Mouse (Mus musculus) neural tube, embryonic 11.5 days (tissue): ENCODE measurements around the gene Hcn1. TPM values are rescaled to one million over a fixed set of nuclear protein-coding genes. Genes with fewer than 3 reads are reported as not detected.

Experiments
- ATAC-seq: fragments of 200-750 bp; cut with Nextera tagmentation; 2 replicates; pipeline ENCODE4 v1.8.0; 2017; ENCODE audit warnings: moderate number of reproducible peaks, mild to moderate bottlenecking, moderate TSS enrichment, moderate library complexity; ENCODE audit not compliant: insufficient read depth, low FRiP score, low TSS enrichment
- DNase-seq: peaks from one replicate; pipeline ENCODE4 v3.0.0-alpha.2; 2015; ENCODE audit warnings: low spot score
- H3K27ac ChIP-seq: fragments of 300-500 bp; sonication (generic); 2 replicates; pipeline ENCODE4 v1.5.1; 2014; ENCODE audit warnings: low read depth, mild to moderate bottlenecking, low read length
- H3K27me3 ChIP-seq: fragments of 300-500 bp; sonication (generic); 2 replicates; pipeline ENCODE4 v1.6.1; 2014; ENCODE audit warnings: mild to moderate bottlenecking, low read length, mixed read lengths; ENCODE audit not compliant: control insufficient read depth, insufficient read depth
- H3K36me3 ChIP-seq: fragments of 300-500 bp; sonication (generic); 2 replicates; pipeline ENCODE4 v1.6.1; 2014; ENCODE audit warnings: mild to moderate bottlenecking, low read length, moderate library complexity, mixed read lengths; ENCODE audit not compliant: control insufficient read depth, insufficient read depth
- H3K4me1 ChIP-seq: fragments of 300-500 bp; sonication (generic); 2 replicates; pipeline ENCODE4 v1.6.1; 2014; ENCODE audit warnings: low read length, mixed read lengths; ENCODE audit not compliant: control insufficient read depth, insufficient read depth
- H3K4me2 ChIP-seq: fragments of 300-500 bp; sonication (generic); 2 replicates; pipeline ENCODE4 v1.6.1; 2014; ENCODE audit warnings: low read depth, mild to moderate bottlenecking, moderate library complexity
- H3K4me3 ChIP-seq: fragments of 300-500 bp; sonication (generic); 2 replicates; pipeline ENCODE4 v1.5.1; 2014; ENCODE audit warnings: low read depth, low read length
- H3K9ac ChIP-seq: fragments of 300-500 bp; sonication (generic); 2 replicates; pipeline ENCODE4 v1.6.1; 2014; ENCODE audit warnings: mild to moderate bottlenecking, low read length
- H3K9me3 ChIP-seq: fragments of 300-500 bp; sonication (generic); 2 replicates; pipeline ENCODE4 v1.6.1; 2016; ENCODE audit warnings: low read length; ENCODE audit not compliant: control insufficient read depth
- WGBS: fragments of 180-500 bp; shearing (Covaris S2); extraction: QIAGEN DNeasy Blood & Tissue Kit; methylation state at CpG from one replicate; pipeline ENCODE4 v1.1.7; 2014; 5-methylcytosine and 5-hydroxymethylcytosine counted together
- polyA plus RNA-seq: library from polyadenylated mRNA; unstranded; fragments of >200 nt; fragmentation: Nextera tagmentation; extraction: Ambion mirVana; gene quantifications from 2 replicates; pipeline ENCODE4 v1.2.1, GENCODE M21; 2014

The Hcn1 gene
- polyA plus RNA-seq: 0.09 TPM in 2 replicates

GRCm38 (mm10) chr13:117602181-117602580 is at the start of gene Hcn1:
Gene Hcn1 (plus strand): TSS chr13:117602320.
- DNase-seq (peak; percentile 87), ATAC-seq (peak; percentile 96)
- 1% methylated on average over 36 of the region's 45 CpGs for WGBS
- Histone ChIP-seq H3K27me3 (peaks cover 17% of the 10 kb centered on the region), H3K4me2 (peak within 1 kb of the TSS; percentile 93), H3K9me3 (no peaks in the 10 kb centered on the region), H3K27ac (no peak within 1 kb of the TSS), H3K4me3 (peak within 1 kb of the TSS; percentile 51), H3K36me3 (no peaks in the 10 kb centered on the region), H3K9ac (peak within 1 kb of the TSS; percentile 59), H3K4me1 (no peaks in the 10 kb centered on the region)

- Histone ChIP-seq H3K4me3 (no peak overlapping the region), H3K27me3 (no peaks in the 10 kb centered on the region), H3K27ac (no peak overlapping the region), H3K4me1 (0 out of 2 replicates have a peak, but pooled peaks cover 3% of the 10 kb centered on the region), H3K36me3 (no peaks in the 10 kb centered on the region), H3K9ac (no peak overlapping the region), H3K4me2 (no peak overlapping the region), H3K9me3 (no peaks in the 10 kb centered on the region)
- DNase-seq: no peak
- WGBS: 83% methylated on average over 8 of the region's 8 CpGs
- no peak for ATAC-seq
Observed at GRCm38 (mm10) chr13:117567251-117567650, 34.9 kb upstream of the Hcn1 start.

GRCm38 (mm10) chr13:117571747-117572146 is 30.4 kb upstream of the Hcn1 start:
- Histone ChIP-seq H3K9me3 (no peaks in the 10 kb centered on the region), H3K27me3 (no peaks in the 10 kb centered on the region), H3K4me2 (no peak overlapping the region), H3K4me3 (no peak overlapping the region), H3K36me3 (no peaks in the 10 kb centered on the region), H3K4me1 (0 out of 2 replicates have a peak, but pooled peaks cover 3% of the 10 kb centered on the region), H3K9ac (no peak overlapping the region), H3K27ac (no peak overlapping the region)
- ATAC-seq (no peak), DNase-seq (no peak)
- WGBS: 37% methylated on average over 3 of the region's 3 CpGs

GRCm38 (mm10) chr13:117594494-117595182 is 7.5 kb upstream of the Hcn1 start:
- Histone ChIP-seq H3K4me2 (no peak overlapping the region), H3K27me3 (no peaks in the 10 kb centered on the region), H3K4me1 (no peaks in the 10 kb centered on the region), H3K9ac (no peak overlapping the region), H3K36me3 (no peaks in the 10 kb centered on the region), H3K4me3 (no peak overlapping the region), H3K27ac (no peak overlapping the region), H3K9me3 (no peaks in the 10 kb centered on the region)
- ATAC-seq: no peak
- DNase-seq: no peak
- 50% methylated on average over 10 of the region's 10 CpGs for WGBS

GRCm38 (mm10) chr13:117595183-117595532 is 7.0 kb upstream of the Hcn1 start:
- H3K36me3 ChIP-seq: no peaks in the 10 kb centered on the region
- no peak overlapping the region for H3K9ac ChIP-seq
- H3K9me3 ChIP-seq: no peaks in the 10 kb centered on the region
- no peak overlapping the region for H3K4me2 ChIP-seq
- H3K4me3 ChIP-seq: no peak overlapping the region
- H3K27ac ChIP-seq: no peak overlapping the region
- no peaks in the 10 kb centered on the region for H3K4me1 ChIP-seq
- no peaks in the 10 kb centered on the region for H3K27me3 ChIP-seq
- WGBS: 25% methylated on average over 3 of the region's 3 CpGs
- ATAC-seq: 0 out of 2 replicates have a peak, but pooled peaks have one; percentile 13
- DNase-seq: no peak

GRCm38 (mm10) chr13:117601331-117601965 is 672 bp upstream of the Hcn1 start:
- ATAC-seq (no peak), DNase-seq (no peak)
- peaks cover 17% of the 10 kb centered on the region for H3K27me3 ChIP-seq
- H3K9ac ChIP-seq: no peak overlapping the region
- H3K4me1 ChIP-seq: no peaks in the 10 kb centered on the region
- no peak overlapping the region for H3K4me3 ChIP-seq
- 62% methylated on average over 9 of the region's 9 CpGs for WGBS
- H3K4me2 ChIP-seq: no peak overlapping the region
- no peaks in the 10 kb centered on the region for H3K9me3 ChIP-seq
- H3K36me3 ChIP-seq: no peaks in the 10 kb centered on the region
- H3K27ac ChIP-seq: no peak overlapping the region

- no peaks in the 10 kb centered on the region for H3K9me3 ChIP-seq
- no peaks in the 10 kb centered on the region for H3K4me1 ChIP-seq
- H3K36me3 ChIP-seq: no peaks in the 10 kb centered on the region
- ATAC-seq (peak; percentile 73), DNase-seq (no peak)
- WGBS: 1% methylated on average over 48 of the region's 62 CpGs
- peak overlapping the region; percentile 51 for H3K4me3 ChIP-seq
- no peak overlapping the region for H3K27ac ChIP-seq
- H3K27me3 ChIP-seq: peaks cover 17% of the 10 kb centered on the region
- H3K4me2 ChIP-seq: peak overlapping the region; percentile 93
- peak overlapping the region; percentile 59 for H3K9ac ChIP-seq
Observed at GRCm38 (mm10) chr13:117602617-117603358, 668 bp downstream of the Hcn1 start.

- no peaks in the 10 kb centered on the region for H3K4me1 ChIP-seq
- no peak for DNase-seq
- peak overlapping the region; percentile 93 for H3K4me2 ChIP-seq
- WGBS: 11% methylated on average over 11 of the region's 11 CpGs
- no peaks in the 10 kb centered on the region for H3K36me3 ChIP-seq
- peak overlapping the region; percentile 51 for H3K4me3 ChIP-seq
- ATAC-seq: no peak
- peaks cover 17% of the 10 kb centered on the region for H3K27me3 ChIP-seq
- no peak overlapping the region for H3K27ac ChIP-seq
- no peak overlapping the region for H3K9ac ChIP-seq
- no peaks in the 10 kb centered on the region for H3K9me3 ChIP-seq
Observed at GRCm38 (mm10) chr13:117603421-117603820, 1.3 kb downstream of the Hcn1 start.
